Mouse (Mus musculus) heart, postnatal 0 days (tissue): Measurements from ENCODE around the gene Arid3a.

Experiments
- CTCF ChIP-seq: IDR thresholded peaks from 2 replicates; pipeline ENCODE4 v1.5.1; 2016; ENCODE audit warnings: antibody characterized with exemption, control low read depth, low read depth
- EP300 ChIP-seq: IDR thresholded peaks from 2 replicates; pipeline ENCODE4 v1.6.1; 2016; ENCODE audit warnings: antibody characterized with exemption, low read depth

- no peak for TF ChIP-seq CTCF
- TF ChIP-seq EP300, result peak; percentile 94
Measured at GRCm38 (mm10) chr10:79936911-79937441, 10.1 kb downstream of the Arid3a start.
